Mouse (Mus musculus): ENCODE data around the gene Ccs. TPM values are rescaled to one million over a fixed set of nuclear protein-coding genes. Genes with fewer than 3 reads are reported as not detected.
"Not testable (repeated sequence)": the region's sequence is repeated elsewhere in the genome, so short reads cannot be mapped to it uniquely, and the experiment has no call there.

The Ccs gene
- total RNA-seq, 2 experiments from 2014 or later, result 94.4 to 109 TPM

- DNase-seq (ENCODE audit: low spot score in 2 of 2), result no peak
These were observed 499 bp downstream of the Ccs start for GRCm38 (mm10) chr19:4838526-4839140.

- DNase-seq (ENCODE audit: low spot score in 2 of 2), result no peak
These were observed 2.1 kb downstream of the Ccs start for GRCm38 (mm10) chr19:4837049-4837448.

- DNase-seq (ENCODE audit: low spot score in 2 of 2), result no peak
These were observed 3.0 kb downstream of the Ccs start for GRCm38 (mm10) chr19:4836096-4836495.

- no peak for DNase-seq (ENCODE audit: low spot score in 2 of 2)
These were observed 5.2 kb downstream of the Ccs start for GRCm38 (mm10) chr19:4833977-4834376.

GRCm38 (mm10) chr19:4829156-4829555 is 10.0 kb downstream of the Ccs start:
- peak; percentile 26 to 49 for DNase-seq (ENCODE audit: low spot score in 2 of 2)

- DNase-seq (ENCODE audit: low spot score in 2 of 2), result no peak
These were observed 10.6 kb downstream of the Ccs start for GRCm38 (mm10) chr19:4828444-4829114.

- peak; percentile 29 to 55 for DNase-seq (ENCODE audit: low spot score in 2 of 2)
These were observed 18.3 kb downstream of the Ccs start for GRCm38 (mm10) chr19:4820678-4821303.

GRCm38 (mm10) chr19:4817182-4817835 is 21.8 kb downstream of the Ccs start:
- no peak for DNase-seq (ENCODE audit: low spot score in 2 of 2)

GRCm38 (mm10) chr19:4813015-4813414 is 26.1 kb downstream of the Ccs start:
- no peak for DNase-seq (ENCODE audit: low spot score in 2 of 2)

- DNase-seq (ENCODE audit: low spot score in 2 of 2), result not testable (repeated sequence)
These were observed 26.7 kb downstream of the Ccs start for GRCm38 (mm10) chr19:4812334-4812949.

- DNase-seq (ENCODE audit: low spot score in 2 of 2), result no peak
These were observed 27.3 kb downstream of the Ccs start for GRCm38 (mm10) chr19:4811909-4812242.

- peak; percentile 92 to 94 for DNase-seq (ENCODE audit: low spot score in 2 of 2)
These were observed 27.8 kb downstream of the Ccs start, which contains the start of the genes Gm21992 and Rbm14 for GRCm38 (mm10) chr19:4811063-4811908. Gene Gm21992, minus strand, starts transcription at chr19:4811612. Gene Rbm14, minus strand, starts transcription at chr19:4811634.

- no peak for DNase-seq (ENCODE audit: low spot score in 2 of 2)
These were observed 28.4 kb downstream of the Ccs start for GRCm38 (mm10) chr19:4810746-4811062.

GRCm38 (mm10) chr19:4810309-4810708 is 28.8 kb downstream of the Ccs start:
- DNase-seq (ENCODE audit: low spot score in 2 of 2), result no peak

GRCm38 (mm10) chr19:4803283-4803682 is 35.8 kb downstream of the Ccs start:
- DNase-seq (ENCODE audit: low spot score in 2 of 2), result no peak

GRCm38 (mm10) chr19:4802691-4803091 is 36.4 kb downstream of the Ccs start:
- DNase-seq (ENCODE audit: low spot score in 2 of 2), result no peak

- DNase-seq (ENCODE audit: low spot score in 2 of 2), result no peak
These were observed 40.0 kb downstream of the Ccs start for GRCm38 (mm10) chr19:4799083-4799482.

- no peak for DNase-seq (ENCODE audit: low spot score in 2 of 2)
These were observed 41.3 kb downstream of the Ccs start for GRCm38 (mm10) chr19:4797846-4798245.

- no peak for DNase-seq (ENCODE audit: low spot score in 2 of 2)
These were observed 43.2 kb downstream of the Ccs start for GRCm38 (mm10) chr19:4795929-4796328.

- peak; percentile 87 to 93 for DNase-seq (ENCODE audit: low spot score in 2 of 2)
These were observed 45.2 kb downstream of the Ccs start, which contains the start of gene Rbm4 for GRCm38 (mm10) chr19:4793831-4794422. Gene Rbm4, minus strand, starts transcription at chr19:4793901.

Measured in adrenal gland, adult 18-20 months (tissue).